Mouse (Mus musculus) cortical plate, adult 2 months (tissue): ENCODE data around the gene Cideb.

ENCODE experiments used
- CTCF ChIP-seq: fragments of 200-500 bp; IDR thresholded peaks from 2 replicates; pipeline ENCODE4 v1.5.1; 2011; ENCODE audit warnings: mild to moderate bottlenecking, control low read depth, low read length; ENCODE audit not compliant: insufficient read depth; ENCODE audit errors: extremely low read depth
- POLR2A ChIP-seq: fragments of 200-500 bp; IDR thresholded peaks from 2 replicates; pipeline ENCODE4 v1.6.1; 2011; ENCODE audit warnings: mild to moderate bottlenecking, low read length, control low read depth; ENCODE audit not compliant: insufficient read depth; ENCODE audit errors: extremely low read depth

DNA sequence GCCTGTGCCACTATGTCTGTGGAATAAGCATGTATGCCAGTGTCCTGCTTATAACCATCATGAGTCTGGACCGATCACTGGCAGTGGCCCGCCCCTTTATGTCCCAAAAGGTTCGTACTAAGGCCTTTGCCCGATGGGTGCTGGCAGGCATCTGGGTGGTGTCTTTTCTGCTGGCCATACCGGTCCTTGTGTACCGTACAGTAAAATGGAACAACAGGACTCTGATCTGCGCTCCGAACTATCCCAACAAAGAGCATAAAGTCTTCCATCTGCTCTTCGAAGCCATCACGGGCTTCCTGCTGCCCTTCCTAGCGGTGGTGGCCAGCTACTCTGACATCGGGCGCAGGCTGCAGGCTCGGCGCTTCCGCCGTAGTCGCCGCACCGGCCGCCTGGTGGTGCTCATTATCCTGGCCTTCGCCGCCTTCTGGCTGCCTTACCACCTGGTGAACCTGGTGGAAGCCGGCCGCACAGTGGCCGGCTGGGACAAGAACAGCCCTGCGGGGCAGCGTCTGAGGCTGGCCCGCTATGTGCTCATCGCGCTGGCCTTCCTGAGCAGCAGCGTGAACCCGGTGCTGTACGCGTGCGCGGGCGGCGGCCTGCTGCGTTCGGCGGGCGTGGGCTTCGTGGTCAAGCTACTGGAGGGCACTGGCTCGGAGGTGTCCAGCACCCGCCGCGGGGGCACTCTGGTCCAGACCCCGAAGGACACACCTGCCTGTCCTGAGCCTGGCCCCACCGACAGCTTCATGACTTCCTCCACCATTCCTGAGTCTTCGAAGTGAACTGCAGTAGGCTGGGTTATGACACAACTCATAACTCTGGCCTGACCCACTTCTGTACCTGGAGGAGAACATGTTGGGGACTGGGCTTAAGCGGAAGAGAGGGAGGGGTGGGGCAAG is 9.5 kb upstream of the Cideb start:
- TF ChIP-seq CTCF (no peak), POLR2A (no peak)
